Mouse (Mus musculus): ENCODE measurements around the gene Prr3. TPM values are rescaled to one million over a fixed set of nuclear protein-coding genes. Genes with fewer than 3 reads are reported as not detected.

Gene Prr3
- polyA plus RNA-seq (2014; fragmentation: Illumina TruSeq; extraction: RNeasy Lipid Tissue Mini Kit (QIAGEN cat#74804); ENCODE audit: low read depth, low replicate concordance), result 8.7 TPM

DNA sequence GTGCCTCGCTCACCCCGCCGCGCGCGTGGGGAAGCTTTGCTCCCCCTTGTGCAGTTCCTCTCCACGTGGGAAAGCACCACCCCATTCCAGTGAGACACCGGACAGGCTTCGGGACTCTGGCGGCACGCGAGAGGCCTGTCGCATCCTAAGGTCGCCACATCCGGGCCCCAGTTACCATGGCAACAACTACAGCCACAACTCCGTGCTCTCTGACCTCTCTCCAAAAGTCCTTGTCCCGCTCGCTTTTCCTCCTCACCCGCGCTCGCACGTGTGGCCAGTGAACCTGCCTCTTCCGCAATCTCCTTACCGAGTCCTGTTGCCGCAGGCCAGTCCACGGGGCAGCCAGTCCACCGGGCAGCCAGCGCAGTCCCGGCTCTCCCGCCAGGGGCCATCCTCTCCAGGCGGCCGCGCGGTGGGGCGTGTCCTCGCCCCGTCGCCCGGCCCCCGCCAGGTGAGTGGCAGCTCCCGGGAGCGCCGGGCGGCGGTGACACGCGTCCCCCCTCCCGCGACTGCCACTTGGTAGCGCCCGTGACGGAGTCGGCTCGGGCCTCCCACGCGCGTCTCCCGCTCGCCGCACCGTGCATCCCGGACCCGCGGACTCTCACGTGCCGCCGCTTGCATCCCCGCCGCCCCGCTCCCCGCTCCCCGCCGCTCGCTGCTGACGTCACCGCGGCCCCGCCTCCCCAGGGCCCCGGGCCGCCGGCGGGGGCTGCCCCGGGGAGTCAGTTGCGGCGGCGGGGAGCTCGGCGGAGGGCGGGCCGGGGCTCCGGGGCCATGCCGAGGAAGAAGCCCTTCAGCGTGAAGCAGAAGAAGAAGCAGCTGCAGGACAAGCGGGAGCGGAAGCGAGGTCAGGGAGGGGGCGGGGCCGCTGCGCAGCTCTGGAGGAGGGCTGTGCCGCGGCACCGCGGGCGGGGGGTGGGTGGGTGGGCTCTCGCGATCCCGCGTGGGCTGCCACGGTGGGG lies at the start of gene Prr3, which contains the start of gene Gnl1:
Prr3 (minus strand) TSS at position 836 of the 962 bp plus-strand sequence.
Gnl1 (plus strand) TSS at position 451 of the 962 bp plus-strand sequence.

DNA sequence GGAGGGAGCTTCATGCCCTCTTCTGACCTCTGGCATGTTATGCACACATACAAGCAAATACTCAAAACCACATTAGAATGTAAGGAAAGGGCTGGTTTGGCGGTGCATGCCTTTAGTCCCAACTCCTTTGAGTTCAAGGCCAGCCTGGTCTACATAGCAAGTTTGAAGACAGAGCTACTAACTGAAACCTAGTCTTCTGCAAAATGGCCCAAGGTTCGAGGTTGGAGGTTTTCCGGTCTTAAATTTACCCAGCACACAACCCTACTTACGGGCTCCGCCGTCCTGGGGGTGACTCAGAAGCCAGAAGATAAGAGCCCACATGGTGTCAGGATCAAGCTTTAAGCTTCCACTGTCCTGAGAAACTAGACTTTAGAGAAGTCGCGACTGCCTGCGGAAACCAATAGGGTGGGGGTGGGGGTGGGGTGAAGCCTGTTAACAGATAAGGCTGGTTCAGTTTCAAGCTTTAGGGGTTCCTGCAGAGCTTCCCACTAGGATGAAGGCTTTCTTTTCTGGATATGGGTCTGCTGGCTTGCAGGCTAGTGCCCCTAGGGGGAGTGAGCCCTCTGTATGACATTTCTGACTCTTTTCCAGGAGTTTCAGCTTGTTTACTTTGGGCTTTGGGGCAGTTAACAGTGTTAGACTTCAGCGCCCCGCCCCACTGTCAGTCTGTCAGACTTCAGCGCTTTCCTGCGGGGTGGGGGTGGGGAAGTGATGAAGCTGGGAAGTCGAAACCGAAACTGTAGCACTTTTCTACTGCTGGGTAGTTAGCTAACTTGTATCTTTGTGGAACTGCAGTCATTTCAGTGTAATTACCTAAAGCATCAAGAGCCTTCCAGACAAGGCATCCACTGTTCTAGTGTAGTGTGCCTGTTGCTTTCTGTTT lies 40.4 kb upstream of the Prr3 start, which contains the start of gene H2-T24:
H2-T24 (minus strand) TSS at position 370 of the 883 bp plus-strand sequence.

DNA sequence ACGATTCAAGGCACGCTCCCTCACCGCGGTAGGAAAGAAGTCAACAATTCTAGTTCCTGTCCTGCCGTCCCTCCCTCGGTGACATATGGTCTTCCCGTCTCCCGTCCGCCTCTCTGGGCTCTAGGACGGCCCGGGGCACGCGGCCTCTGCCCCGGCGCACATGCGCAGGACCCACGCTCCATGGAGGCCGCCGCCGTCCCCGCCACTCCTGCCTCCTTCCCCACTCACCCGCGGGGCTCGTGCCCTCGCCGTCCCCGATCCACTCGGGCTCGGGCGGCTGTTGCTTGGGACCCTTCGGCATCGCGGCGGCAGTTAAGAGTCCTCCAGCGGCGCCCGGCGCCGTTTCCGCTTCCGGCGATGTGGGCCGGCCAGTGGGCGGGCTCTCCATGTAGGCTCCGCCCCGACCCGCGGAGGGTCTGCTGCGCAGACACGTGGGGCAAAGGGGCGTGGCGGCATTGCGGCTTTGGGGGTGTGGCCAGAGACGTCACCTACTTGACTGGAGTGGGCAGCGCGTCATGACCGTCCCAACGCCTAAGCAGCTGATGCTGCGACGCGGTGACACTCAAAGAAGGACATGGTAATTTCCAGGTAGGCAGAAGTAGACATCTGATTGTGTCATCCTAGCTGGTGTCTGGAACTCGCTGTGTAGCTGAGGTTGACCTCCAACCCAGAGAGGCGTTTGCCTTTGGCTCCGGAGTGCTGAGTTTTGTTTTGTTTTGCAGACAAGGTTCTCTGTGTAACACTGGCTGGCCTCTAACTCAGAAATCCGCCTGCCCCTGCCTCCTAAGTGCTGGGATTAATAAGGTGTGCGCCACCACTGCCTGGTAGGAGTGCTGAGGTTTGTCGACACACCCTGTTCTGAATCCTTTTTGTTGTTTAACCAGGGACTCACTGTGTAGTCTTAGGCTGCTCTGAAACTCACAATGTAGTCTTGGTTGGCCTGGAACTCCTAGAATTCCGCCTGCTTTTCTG lies 10.3 kb downstream of the Prr3 start, which contains the start of gene Abcf1:
Abcf1 (minus strand) TSS at position 344 of the 972 bp plus-strand sequence.

Other genes starting within 250 kb of the Prr3 start
- gene Ier3, start 158.6 kb downstream of the Prr3 start, polyA plus RNA-seq (2014; fragmentation: Illumina TruSeq; extraction: RNeasy Lipid Tissue Mini Kit (QIAGEN cat#74804); ENCODE audit: low read depth, low replicate concordance), result 0.32 TPM
- 1.6 TPM for gene Flot1, start 157.0 kb downstream of the Prr3 start, polyA plus RNA-seq (2014; fragmentation: Illumina TruSeq; extraction: RNeasy Lipid Tissue Mini Kit (QIAGEN cat#74804); ENCODE audit: low read depth, low replicate concordance)
- gene Tubb5, start 141.9 kb downstream of the Prr3 start, polyA plus RNA-seq (2014; fragmentation: Illumina TruSeq; extraction: RNeasy Lipid Tissue Mini Kit (QIAGEN cat#74804); ENCODE audit: low read depth, low replicate concordance), result 13.0 TPM
- gene Mdc1, start 138.7 kb downstream of the Prr3 start, polyA plus RNA-seq (2014; fragmentation: Illumina TruSeq; extraction: RNeasy Lipid Tissue Mini Kit (QIAGEN cat#74804); ENCODE audit: low read depth, low replicate concordance), result 90.7 TPM
- 27.0 TPM for gene Nrm, start 118.9 kb downstream of the Prr3 start, polyA plus RNA-seq (2014; fragmentation: Illumina TruSeq; extraction: RNeasy Lipid Tissue Mini Kit (QIAGEN cat#74804); ENCODE audit: low read depth, low replicate concordance)
- gene Ppp1r18, start 114.6 kb downstream of the Prr3 start, polyA plus RNA-seq (2014; fragmentation: Illumina TruSeq; extraction: RNeasy Lipid Tissue Mini Kit (QIAGEN cat#74804); ENCODE audit: low read depth, low replicate concordance), result 4.9 TPM
- 55.0 TPM for gene Dhx16, start 100.4 kb downstream of the Prr3 start, polyA plus RNA-seq (2014; fragmentation: Illumina TruSeq; extraction: RNeasy Lipid Tissue Mini Kit (QIAGEN cat#74804); ENCODE audit: low read depth, low replicate concordance)
- gene 2310061I04Rik, start 82.8 kb downstream of the Prr3 start, polyA plus RNA-seq (2014; fragmentation: Illumina TruSeq; extraction: RNeasy Lipid Tissue Mini Kit (QIAGEN cat#74804); ENCODE audit: low read depth, low replicate concordance), result 51.0 TPM
- gene Atat1, start 70.2 kb downstream of the Prr3 start, polyA plus RNA-seq (2014; fragmentation: Illumina TruSeq; extraction: RNeasy Lipid Tissue Mini Kit (QIAGEN cat#74804); ENCODE audit: low read depth, low replicate concordance), result 26.8 TPM
- 22.7 TPM for gene Mrps18b, start 63.8 kb downstream of the Prr3 start, polyA plus RNA-seq (2014; fragmentation: Illumina TruSeq; extraction: RNeasy Lipid Tissue Mini Kit (QIAGEN cat#74804); ENCODE audit: low read depth, low replicate concordance)
- 162 TPM for gene Ppp1r10, start 63.8 kb downstream of the Prr3 start, polyA plus RNA-seq (2014; fragmentation: Illumina TruSeq; extraction: RNeasy Lipid Tissue Mini Kit (QIAGEN cat#74804); ENCODE audit: low read depth, low replicate concordance)
- gene Abcf1, start 10.5 kb downstream of the Prr3 start, polyA plus RNA-seq (2014; fragmentation: Illumina TruSeq; extraction: RNeasy Lipid Tissue Mini Kit (QIAGEN cat#74804); ENCODE audit: low read depth, low replicate concordance), result 95.3 TPM
- gene Gnl1, start 385 bp downstream of the Prr3 start, polyA plus RNA-seq (2014; fragmentation: Illumina TruSeq; extraction: RNeasy Lipid Tissue Mini Kit (QIAGEN cat#74804); ENCODE audit: low read depth, low replicate concordance), result 5.8 TPM
- 0.13 TPM for gene H2-T24, start 40.3 kb upstream of the Prr3 start, polyA plus RNA-seq (2014; fragmentation: Illumina TruSeq; extraction: RNeasy Lipid Tissue Mini Kit (QIAGEN cat#74804); ENCODE audit: low read depth, low replicate concordance)
- gene H2-T23, start 52.6 kb upstream of the Prr3 start, polyA plus RNA-seq (2014; fragmentation: Illumina TruSeq; extraction: RNeasy Lipid Tissue Mini Kit (QIAGEN cat#74804); ENCODE audit: low read depth, low replicate concordance), result 0.38 TPM
- gene H2-T22, start 62.5 kb upstream of the Prr3 start, polyA plus RNA-seq (2014; fragmentation: Illumina TruSeq; extraction: RNeasy Lipid Tissue Mini Kit (QIAGEN cat#74804); ENCODE audit: low read depth, low replicate concordance), result 0.71 TPM
- not detected for gene Gm6034, start 62.7 kb upstream of the Prr3 start, polyA plus RNA-seq (2014; fragmentation: Illumina TruSeq; extraction: RNeasy Lipid Tissue Mini Kit (QIAGEN cat#74804); ENCODE audit: low read depth, low replicate concordance)
- gene Gm11127, start 78.1 kb upstream of the Prr3 start, polyA plus RNA-seq (2014; fragmentation: Illumina TruSeq; extraction: RNeasy Lipid Tissue Mini Kit (QIAGEN cat#74804); ENCODE audit: low read depth, low replicate concordance), result not detected
- gene Gm19684, start 141.4 kb upstream of the Prr3 start, polyA plus RNA-seq (2014; fragmentation: Illumina TruSeq; extraction: RNeasy Lipid Tissue Mini Kit (QIAGEN cat#74804); ENCODE audit: low read depth, low replicate concordance), result not detected
- not detected for gene Gm7030, start 149.2 kb upstream of the Prr3 start, polyA plus RNA-seq (2014; fragmentation: Illumina TruSeq; extraction: RNeasy Lipid Tissue Mini Kit (QIAGEN cat#74804); ENCODE audit: low read depth, low replicate concordance)
- not detected for gene Gm8909, start 188.3 kb upstream of the Prr3 start, polyA plus RNA-seq (2014; fragmentation: Illumina TruSeq; extraction: RNeasy Lipid Tissue Mini Kit (QIAGEN cat#74804); ENCODE audit: low read depth, low replicate concordance)
- gene H2-T3, start 210.1 kb upstream of the Prr3 start, polyA plus RNA-seq (2014; fragmentation: Illumina TruSeq; extraction: RNeasy Lipid Tissue Mini Kit (QIAGEN cat#74804); ENCODE audit: low read depth, low replicate concordance), result not detected

Measured in testis, adult 10 weeks (tissue).